Mouse (Mus musculus): Measurements from ENCODE around the gene Npff.

DNA sequence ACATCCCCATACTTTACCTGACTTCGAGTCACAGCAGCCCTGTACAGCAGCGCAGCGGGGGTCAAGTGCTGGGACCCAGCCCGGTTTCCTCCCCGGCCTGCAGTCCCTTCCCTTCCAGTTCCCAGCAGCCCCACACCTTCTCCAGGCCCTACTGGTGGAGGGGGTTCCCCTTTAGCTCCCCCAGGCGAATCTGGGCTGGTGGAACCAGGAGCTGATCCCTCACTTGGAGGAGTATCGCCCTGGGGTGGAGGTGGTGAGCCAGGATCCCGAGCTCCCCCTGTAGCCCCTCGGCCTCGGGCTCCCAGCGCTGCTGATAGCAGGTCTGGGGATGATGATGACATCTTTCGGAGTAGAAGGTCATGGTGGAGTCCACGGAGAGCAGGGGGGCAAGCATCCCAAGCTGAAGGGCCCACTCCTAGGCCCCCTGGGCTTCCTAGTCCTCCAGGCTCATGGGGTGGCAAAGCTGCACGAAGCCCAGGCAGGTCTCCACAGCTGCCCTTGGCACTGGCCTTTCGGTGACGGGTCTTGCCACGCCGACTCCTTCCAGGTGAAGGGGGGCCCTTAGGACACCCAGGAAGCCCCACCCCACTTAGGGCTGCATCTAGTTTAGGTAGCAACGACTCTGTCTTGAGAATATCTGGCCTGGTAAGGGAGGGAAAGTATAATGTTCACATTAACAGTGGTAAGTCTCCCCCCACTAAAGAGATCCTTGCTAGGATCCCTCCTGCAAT lies 23.5 kb downstream of the Npff start:
- TF ChIP-seq CTCF (IDR thresholded peaks at IDR 0.05; ENCODE audit: low read depth), result no peak
- no peak for TF ChIP-seq EP300 (optimal IDR thresholded peaks at IDR 0.05)

All from stomach, postnatal 0 days (tissue).